Mouse (Mus musculus): ENCODE results near the gene Trnp1.

GRCm38 (mm10) chr4:133504300-133504699 lies 6.0 kb upstream of the Trnp1 start:
- TF ChIP-seq CTCF (IDR thresholded peaks at IDR 0.05; ENCODE audit: extremely low read depth, insufficient read depth, low read length) (no peak), POLR2A (IDR thresholded peaks at IDR 0.05; ENCODE audit: extremely low read depth, insufficient read depth, low read length) (no peak)

Measured in cortical plate, adult 2 months (tissue).